Mouse (Mus musculus): Measurements from ENCODE around the gene Epb41l4b.

Gene Epb41l4b

DNA sequence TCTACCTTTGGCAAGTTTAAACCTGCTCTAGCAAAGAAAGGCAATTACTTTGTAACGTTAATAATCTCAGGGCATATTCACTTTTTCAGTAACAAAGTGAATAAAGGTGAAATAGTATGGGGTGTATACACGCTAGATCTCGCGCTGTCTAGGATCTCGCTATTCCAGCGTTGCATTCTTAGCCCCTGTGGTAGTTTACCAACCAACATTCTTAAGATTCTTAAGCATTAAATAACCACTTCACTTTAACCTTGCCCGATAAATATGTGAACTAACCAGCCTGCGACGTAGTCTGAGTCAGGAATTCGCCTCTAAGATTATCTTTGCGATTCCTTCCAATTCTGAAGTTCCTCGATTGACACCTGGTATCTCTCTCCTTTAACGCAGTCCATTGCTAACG is 197.1 kb downstream of the Epb41l4b start:
- DNase-seq (ENCODE audit: low read depth, low spot score): no peak

DNA sequence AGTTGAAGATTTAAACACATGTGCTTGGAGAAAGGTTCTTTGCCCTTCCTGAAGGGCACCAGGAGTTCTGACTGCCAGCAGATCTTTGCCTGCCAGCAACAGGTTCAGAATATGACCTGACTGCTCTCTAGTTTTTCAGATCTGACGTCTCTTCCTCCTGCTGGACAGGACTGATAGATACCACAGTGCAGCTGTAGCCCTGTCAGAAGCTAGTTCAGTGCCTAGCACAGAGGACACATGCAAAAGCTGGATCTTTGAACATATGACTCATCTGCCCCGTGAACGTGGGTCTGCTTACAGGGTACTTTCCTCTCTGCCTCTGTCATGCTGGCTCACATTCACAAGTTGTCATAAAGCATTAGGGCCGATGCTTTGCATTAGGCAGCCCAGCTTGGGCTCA is 199.0 kb downstream of the Epb41l4b start:
- peak; percentile 34 for DNase-seq (ENCODE audit: low read depth, low spot score)

DNA sequence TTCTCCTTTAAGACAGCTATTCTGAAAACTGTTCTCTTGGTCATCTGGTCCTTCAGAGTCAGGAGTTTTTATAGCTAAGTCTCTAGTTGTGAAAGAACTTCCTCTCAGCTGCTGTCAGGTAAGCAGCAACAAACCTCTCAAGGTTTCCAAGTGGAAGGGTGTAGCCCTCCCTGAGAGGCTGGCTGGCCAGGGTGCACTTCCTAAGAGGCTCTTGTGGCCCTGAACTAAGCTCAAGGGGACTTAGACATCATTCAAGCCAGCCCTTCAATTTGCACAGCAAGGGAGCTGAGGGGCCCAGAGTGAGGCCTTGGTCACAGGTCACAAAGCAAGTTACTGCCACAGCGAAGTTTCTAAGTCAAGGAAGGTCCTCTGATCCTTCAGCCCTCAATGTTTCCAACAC is 200.0 kb downstream of the Epb41l4b start:
- no peak for DNase-seq (ENCODE audit: low read depth, low spot score)

DNA sequence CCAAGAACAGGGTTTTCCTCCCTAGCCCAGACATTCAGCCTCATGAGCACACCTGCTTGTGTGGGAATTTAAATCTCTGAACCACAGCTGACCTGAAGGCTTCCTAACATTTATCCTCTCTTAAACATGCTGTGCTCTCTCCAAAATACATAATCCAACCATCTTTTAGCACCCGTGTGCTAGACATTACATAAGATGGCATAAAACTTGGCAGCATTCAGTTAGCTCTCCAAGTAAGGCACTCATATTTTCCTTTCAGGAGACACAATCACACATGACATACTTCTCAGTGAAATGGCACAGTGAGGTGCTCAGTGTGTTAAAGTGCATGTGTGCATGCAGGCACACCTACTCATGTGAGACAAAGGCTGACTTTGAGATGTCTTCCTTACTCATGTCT is 200.7 kb downstream of the Epb41l4b start:
- DNase-seq (ENCODE audit: low read depth, low spot score): no peak

Data from A20 (cell line).